Mouse (Mus musculus) adrenal gland (tissue): ENCODE data around the gene E2f4.

Experiments used
- intact Hi-C: fragments of 180-260 bp; cut with DNase I; formaldehyde crosslinking; loops from one replicate; pipeline ENCODE4 v1.15.1; 2025

The E2f4 gene

GRCm38 (mm10) chr8:105313622-105314402 lies 16.3 kb downstream of the E2f4 start:
- intact Hi-C loops = no loop called here

- intact Hi-C loops = no loop called here
Observed at GRCm38 (mm10) chr8:105315073-105315769, 17.8 kb downstream of the E2f4 start.

- intact Hi-C loops = no loop called here
Observed at GRCm38 (mm10) chr8:105317941-105318340, 20.5 kb downstream of the E2f4 start.

GRCm38 (mm10) chr8:105318662-105319190 lies 21.3 kb downstream of the E2f4 start:
- intact Hi-C loops = no loop called here

- intact Hi-C loops = no loop called here
Observed at GRCm38 (mm10) chr8:105323183-105323582, 25.7 kb downstream of the E2f4 start.

- intact Hi-C loops = no loop called here
Observed at GRCm38 (mm10) chr8:105325641-105326093, 28.2 kb downstream of the E2f4 start.

- intact Hi-C loops = no loop called here
Observed at GRCm38 (mm10) chr8:105326141-105326672, 28.7 kb downstream of the E2f4 start, which contains the start of the genes Lrrc29 and Tmem208. Gene Lrrc29, minus strand, starts transcription at chr8:105326278. Gene Tmem208, plus strand, starts transcription at chr8:105326354.

- intact Hi-C loops = no loop called here
Observed at GRCm38 (mm10) chr8:105326968-105327367, 29.5 kb downstream of the E2f4 start.

GRCm38 (mm10) chr8:105330325-105330724 lies 32.9 kb downstream of the E2f4 start:
- intact Hi-C loops = no loop called here

GRCm38 (mm10) chr8:105331469-105331868 lies 34.0 kb downstream of the E2f4 start:
- intact Hi-C loops = no loop called here

GRCm38 (mm10) chr8:105331931-105332330 lies 34.5 kb downstream of the E2f4 start:
- intact Hi-C loops = no loop called here

GRCm38 (mm10) chr8:105332523-105332922 lies 35.1 kb downstream of the E2f4 start:
- intact Hi-C loops = no loop called here

GRCm38 (mm10) chr8:105336373-105337130 lies 39.1 kb downstream of the E2f4 start:
- intact Hi-C loops = no loop called here

GRCm38 (mm10) chr8:105338992-105339391 lies 41.5 kb downstream of the E2f4 start:
- intact Hi-C loops = no loop called here

GRCm38 (mm10) chr8:105339886-105340635 lies 42.6 kb downstream of the E2f4 start:
- intact Hi-C loops = no loop called here

- intact Hi-C loops = no loop called here
Observed at GRCm38 (mm10) chr8:105341399-105341798, 43.9 kb downstream of the E2f4 start.

GRCm38 (mm10) chr8:105342768-105343167 lies 45.3 kb downstream of the E2f4 start:
- intact Hi-C loops = no loop called here

- intact Hi-C loops = no loop called here
Observed at GRCm38 (mm10) chr8:105343791-105344574, 46.5 kb downstream of the E2f4 start.
